Mouse (Mus musculus) ovary, postnatal 14 days (tissue): Measurements from ENCODE around the gene Zfand3.

Source experiments
- DNase-seq: peaks from one replicate; pipeline ENCODE4 v3.0.0; 2022; ENCODE audit warnings: low spot score

The Zfand3 gene

GRCm38 (mm10) chr17:30004203-30005102 lies at the start of gene Zfand3:
Gene Zfand3, plus strand, starts transcription at chr17:30004733.
- peak; percentile 93 for DNase-seq

- no peak for DNase-seq
Measured at GRCm38 (mm10) chr17:29955880-29956279, 48.7 kb upstream of the Zfand3 start.

GRCm38 (mm10) chr17:29963730-29964259 lies 40.7 kb upstream of the Zfand3 start:
- no peak for DNase-seq

GRCm38 (mm10) chr17:29965506-29965905 lies 39.0 kb upstream of the Zfand3 start:
- no peak for DNase-seq

- DNase-seq: no peak
Measured at GRCm38 (mm10) chr17:29970037-29970555, 34.4 kb upstream of the Zfand3 start, which contains the start of gene Mdga1. Gene Mdga1, minus strand, starts transcription at chr17:29970087.

- DNase-seq: no peak
Measured at GRCm38 (mm10) chr17:29971761-29972432, 32.6 kb upstream of the Zfand3 start.

GRCm38 (mm10) chr17:29973226-29973625 lies 31.3 kb upstream of the Zfand3 start:
- no peak for DNase-seq

- peak; percentile 90 for DNase-seq
Measured at GRCm38 (mm10) chr17:29975731-29976130, 28.8 kb upstream of the Zfand3 start.

GRCm38 (mm10) chr17:29979020-29979419 lies 25.5 kb upstream of the Zfand3 start:
- no peak for DNase-seq

GRCm38 (mm10) chr17:29979841-29980240 lies 24.7 kb upstream of the Zfand3 start:
- no peak for DNase-seq

GRCm38 (mm10) chr17:29981568-29981967 lies 23.0 kb upstream of the Zfand3 start:
- no peak for DNase-seq

- no peak for DNase-seq
Measured at GRCm38 (mm10) chr17:29983190-29983589, 21.3 kb upstream of the Zfand3 start.

GRCm38 (mm10) chr17:29984931-29985330 lies 19.6 kb upstream of the Zfand3 start:
- DNase-seq: no peak

- no peak for DNase-seq
Measured at GRCm38 (mm10) chr17:29985534-29985933, 19.0 kb upstream of the Zfand3 start.

GRCm38 (mm10) chr17:29988141-29988540 lies 16.4 kb upstream of the Zfand3 start:
- DNase-seq: no peak

GRCm38 (mm10) chr17:29989653-29990052 lies 14.9 kb upstream of the Zfand3 start:
- DNase-seq: no peak

- DNase-seq: no peak
Measured at GRCm38 (mm10) chr17:29990136-29990535, 14.4 kb upstream of the Zfand3 start.

GRCm38 (mm10) chr17:29990845-29991244 lies 13.7 kb upstream of the Zfand3 start:
- DNase-seq: no peak

GRCm38 (mm10) chr17:29993488-29993887 lies 11.0 kb upstream of the Zfand3 start:
- no peak for DNase-seq

GRCm38 (mm10) chr17:29994011-29994410 lies 10.5 kb upstream of the Zfand3 start:
- no peak for DNase-seq

- DNase-seq: no peak
Measured at GRCm38 (mm10) chr17:29994459-29994858, 10.1 kb upstream of the Zfand3 start.

- no peak for DNase-seq
Measured at GRCm38 (mm10) chr17:29995986-29996385, 8.5 kb upstream of the Zfand3 start.

- DNase-seq: no peak
Measured at GRCm38 (mm10) chr17:29997726-29998125, 6.8 kb upstream of the Zfand3 start.
